Mouse (Mus musculus): ENCODE results near the gene Gamt. TPM values are rescaled to one million over a fixed set of nuclear protein-coding genes. Genes with fewer than 3 reads are reported as not detected.

The Gamt gene
- total RNA-seq, 2 experiments from 2014 or later, result 1.7 to 3.0 TPM

- no peak for ATAC-seq (replicated peaks; ENCODE audit: low FRiP score, low TSS enrichment, poor library complexity, severe bottlenecking)
These were observed 27.8 kb upstream of the Gamt start for GRCm38 (mm10) chr10:80288657-80289056.

- no peak for ATAC-seq (replicated peaks; ENCODE audit: low FRiP score, low TSS enrichment, poor library complexity, severe bottlenecking)
These were observed 27.3 kb upstream of the Gamt start for GRCm38 (mm10) chr10:80288097-80288496.

- ATAC-seq (replicated peaks; ENCODE audit: low FRiP score, low TSS enrichment, poor library complexity, severe bottlenecking), result no peak
These were observed 24.6 kb upstream of the Gamt start for GRCm38 (mm10) chr10:80285222-80286070.

GRCm38 (mm10) chr10:80282481-80283441 is 21.9 kb upstream of the Gamt start:
- no peak for ATAC-seq (replicated peaks; ENCODE audit: low FRiP score, low TSS enrichment, poor library complexity, severe bottlenecking)

GRCm38 (mm10) chr10:80281921-80282371 is 21.1 kb upstream of the Gamt start:
- 0 out of 2 replicates have a peak, but pooled peaks have one; percentile 23 for ATAC-seq (replicated peaks; ENCODE audit: low FRiP score, low TSS enrichment, poor library complexity, severe bottlenecking)

GRCm38 (mm10) chr10:80281304-80281703 is 20.5 kb upstream of the Gamt start:
- no peak for ATAC-seq (replicated peaks; ENCODE audit: low FRiP score, low TSS enrichment, poor library complexity, severe bottlenecking)

- no peak for ATAC-seq (replicated peaks; ENCODE audit: low FRiP score, low TSS enrichment, poor library complexity, severe bottlenecking)
These were observed 18.5 kb upstream of the Gamt start for GRCm38 (mm10) chr10:80279273-80279672.

- no peak for ATAC-seq (replicated peaks; ENCODE audit: low FRiP score, low TSS enrichment, poor library complexity, severe bottlenecking)
These were observed 17.6 kb upstream of the Gamt start for GRCm38 (mm10) chr10:80278390-80278789.

GRCm38 (mm10) chr10:80276238-80276637 is 15.4 kb upstream of the Gamt start:
- no peak for ATAC-seq (replicated peaks; ENCODE audit: low FRiP score, low TSS enrichment, poor library complexity, severe bottlenecking)

GRCm38 (mm10) chr10:80273847-80274246 is 13.0 kb upstream of the Gamt start:
- no peak for ATAC-seq (replicated peaks; ENCODE audit: low FRiP score, low TSS enrichment, poor library complexity, severe bottlenecking)

GRCm38 (mm10) chr10:80271870-80272585 is 11.2 kb upstream of the Gamt start:
- ATAC-seq (replicated peaks; ENCODE audit: low FRiP score, low TSS enrichment, poor library complexity, severe bottlenecking), result no peak

GRCm38 (mm10) chr10:80271186-80271843 is 10.5 kb upstream of the Gamt start:
- no peak for ATAC-seq (replicated peaks; ENCODE audit: low FRiP score, low TSS enrichment, poor library complexity, severe bottlenecking)

GRCm38 (mm10) chr10:80270734-80271181 is 9.9 kb upstream of the Gamt start:
- ATAC-seq (replicated peaks; ENCODE audit: low FRiP score, low TSS enrichment, poor library complexity, severe bottlenecking), result peak; percentile 85

- peak; percentile 58 for ATAC-seq (replicated peaks; ENCODE audit: low FRiP score, low TSS enrichment, poor library complexity, severe bottlenecking)
These were observed 9.3 kb upstream of the Gamt start for GRCm38 (mm10) chr10:80270099-80270498.

- no peak for ATAC-seq (replicated peaks; ENCODE audit: low FRiP score, low TSS enrichment, poor library complexity, severe bottlenecking)
These were observed 4.3 kb upstream of the Gamt start for GRCm38 (mm10) chr10:80265149-80265486.

GRCm38 (mm10) chr10:80264341-80265148 is 3.7 kb upstream of the Gamt start:
- ATAC-seq (replicated peaks; ENCODE audit: low FRiP score, low TSS enrichment, poor library complexity, severe bottlenecking), result peak; percentile 46

- no peak for ATAC-seq (replicated peaks; ENCODE audit: low FRiP score, low TSS enrichment, poor library complexity, severe bottlenecking)
These were observed 2.1 kb upstream of the Gamt start for GRCm38 (mm10) chr10:80262776-80263365.

GRCm38 (mm10) chr10:80262169-80262568 is 1.4 kb upstream of the Gamt start:
- ATAC-seq (replicated peaks; ENCODE audit: low FRiP score, low TSS enrichment, poor library complexity, severe bottlenecking), result no peak
